Mouse (Mus musculus) liver, embryonic 11.5 days (tissue): Measurements from ENCODE around the gene Tent5b. TPM values are rescaled to one million over a fixed set of nuclear protein-coding genes. Genes with fewer than 3 reads are reported as not detected.
"Not testable (repeated sequence)": the region's sequence is repeated elsewhere in the genome, so short reads cannot be mapped to it uniquely, and the experiment has no call there.

Experiments
- ATAC-seq: fragments of 200-750 bp; cut with Nextera tagmentation; replicated peaks from 2 replicates; pipeline ENCODE4 v1.8.0; 2017; ENCODE audit warnings: moderate number of reproducible peaks, mild to moderate bottlenecking, moderate TSS enrichment, moderate library complexity; ENCODE audit not compliant: low FRiP score
- DNase-seq: peaks from one replicate; pipeline ENCODE4 v3.0.0-alpha.2; 2017; ENCODE audit warnings: low spot score
- H3K27ac ChIP-seq: fragments of 300-500 bp; sonication (generic); 2 replicates; pipeline ENCODE4 v1.5.1; 2014; ENCODE audit warnings: mild to moderate bottlenecking, low read depth, low read length, control low read depth
- H3K27me3 ChIP-seq: fragments of 300-500 bp; sonication (generic); replicated peaks from 2 replicates; pipeline ENCODE4 v1.6.1; 2014; ENCODE audit warnings: low read length, mixed read lengths; ENCODE audit not compliant: control insufficient read depth, insufficient read depth
- H3K36me3 ChIP-seq: fragments of 300-500 bp; sonication (generic); 2 replicates; pipeline ENCODE4 v1.6.1; 2014; ENCODE audit warnings: mild to moderate bottlenecking, low read length, moderate library complexity, mixed read lengths; ENCODE audit not compliant: control insufficient read depth, insufficient read depth
- H3K4me1 ChIP-seq: fragments of 300-500 bp; sonication (generic); replicated peaks from 2 replicates; pipeline ENCODE4 v1.6.1; 2014; ENCODE audit warnings: low read length, mixed read lengths; ENCODE audit not compliant: control insufficient read depth, insufficient read depth
- H3K4me2 ChIP-seq: fragments of 300-500 bp; sonication (generic); 2 replicates; pipeline ENCODE4 v1.6.1; 2014; ENCODE audit warnings: mild to moderate bottlenecking, control low read depth, moderate library complexity
- H3K4me3 ChIP-seq: fragments of 300-500 bp; sonication (generic); 2 replicates; pipeline ENCODE4 v1.5.1; 2014; ENCODE audit warnings: low read depth, low read length, control low read depth
- H3K9ac ChIP-seq: fragments of 300-500 bp; sonication (generic); 2 replicates; pipeline ENCODE4 v1.6.1; 2014; ENCODE audit warnings: low read depth, low read length, control low read depth
- H3K9me3 ChIP-seq: fragments of 300-500 bp; sonication (generic); 2 replicates; pipeline ENCODE4 v1.6.1; 2016; ENCODE audit warnings: low read length, inconsistent platforms, mixed read lengths; ENCODE audit not compliant: control insufficient read depth
- WGBS: fragments of 180-500 bp; shearing (Covaris S2); extraction: QIAGEN DNeasy Blood & Tissue Kit; methylation state at CpG from one replicate; pipeline ENCODE4 v1.1.7; 2014; 5-methylcytosine and 5-hydroxymethylcytosine counted together
- polyA plus RNA-seq: library from polyadenylated mRNA; unstranded; fragments of >200 nt; fragmentation: Nextera tagmentation; extraction: Ambion mirVana; gene quantifications from 2 replicates; pipeline ENCODE4 v1.2.1, GENCODE M21; 2014

Gene Tent5b
- polyA plus RNA-seq, 1 experiment from 2014 or later, result not detected

GRCm38 (mm10) chr4:133501514-133501913 is 21.6 kb downstream of the Tent5b start:
- DNase-seq, result no peak

GRCm38 (mm10) chr4:133504300-133504699 is 24.4 kb downstream of the Tent5b start:
- WGBS, result 43% methylated on average over 5 of the region's 5 CpGs
- H3K9ac ChIP-seq, result no peak overlapping the region
- ATAC-seq, result no peak

More at GRCm38 (mm10) chr4:133501514-133501913, 21.6 kb downstream of the Tent5b start:
- WGBS, result 46% methylated on average over 7 of the region's 7 CpGs
- ATAC-seq, result no peak
- H3K27me3 ChIP-seq, result peaks cover 95% of the 10 kb centered on the region
- no peak overlapping the region for H3K4me3 ChIP-seq
- no peaks in the 10 kb centered on the region for H3K36me3 ChIP-seq
- no peak overlapping the region for H3K9ac ChIP-seq
- no peaks in the 10 kb centered on the region for H3K9me3 ChIP-seq
- no peak overlapping the region for H3K4me2 ChIP-seq
- peaks cover 12% of the 10 kb centered on the region for H3K4me1 ChIP-seq
- no peak overlapping the region for H3K27ac ChIP-seq

GRCm38 (mm10) chr4:133504755-133505485 is 25.0 kb downstream of the Tent5b start:
- 54% methylated on average over 9 of the region's 9 CpGs for WGBS
- Histone ChIP-seq H3K27ac (no peak overlapping the region), H3K27me3 (peaks cover 85% of the 10 kb centered on the region), H3K4me3 (no peak overlapping the region), H3K36me3 (no peaks in the 10 kb centered on the region), H3K9ac (no peak overlapping the region), H3K4me2 (no peak overlapping the region), H3K9me3 (no peaks in the 10 kb centered on the region), H3K4me1 (no peaks in the 10 kb centered on the region)
- ATAC-seq (no peak), DNase-seq (no peak)

More at GRCm38 (mm10) chr4:133504300-133504699, 24.4 kb downstream of the Tent5b start:
- DNase-seq, result no peak
- Histone ChIP-seq H3K4me3 (no peak overlapping the region), H3K4me2 (no peak overlapping the region), H3K36me3 (no peaks in the 10 kb centered on the region), H3K27ac (no peak overlapping the region), H3K9me3 (no peaks in the 10 kb centered on the region), H3K4me1 (no peaks in the 10 kb centered on the region), H3K27me3 (peaks cover 92% of the 10 kb centered on the region)

- no peak overlapping the region for H3K4me2 ChIP-seq
- no peak overlapping the region for H3K9ac ChIP-seq
- H3K36me3 ChIP-seq, result no peaks in the 10 kb centered on the region
- H3K9me3 ChIP-seq, result no peaks in the 10 kb centered on the region
- H3K4me1 ChIP-seq, result no peaks in the 10 kb centered on the region
- peaks cover 69% of the 10 kb centered on the region for H3K27me3 ChIP-seq
- no peak overlapping the region for H3K27ac ChIP-seq
- WGBS, result 44% methylated on average over 5 of the region's 5 CpGs
- DNase-seq, result no peak
- no peak overlapping the region for H3K4me3 ChIP-seq
- ATAC-seq, result no peak
Observed at GRCm38 (mm10) chr4:133506573-133506972, 26.6 kb downstream of the Tent5b start.

GRCm38 (mm10) chr4:133508990-133509389 is 29.1 kb downstream of the Tent5b start:
- Histone ChIP-seq H3K4me1 (no peaks in the 10 kb centered on the region), H3K27me3 (peaks cover 48% of the 10 kb centered on the region), H3K9ac (no peak overlapping the region), H3K4me2 (no peak overlapping the region), H3K9me3 (no peaks in the 10 kb centered on the region), H3K27ac (no peak overlapping the region), H3K36me3 (no peaks in the 10 kb centered on the region), H3K4me3 (no peak overlapping the region)
- no peak for ATAC-seq
- no peak for DNase-seq
- 77% methylated on average over 7 of the region's 7 CpGs for WGBS

- Histone ChIP-seq H3K4me3 (no peak overlapping the region), H3K36me3 (no peaks in the 10 kb centered on the region), H3K9ac (no peak overlapping the region), H3K27me3 (peaks cover 29% of the 10 kb centered on the region), H3K4me2 (no peak overlapping the region), H3K4me1 (no peaks in the 10 kb centered on the region), H3K9me3 (no peaks in the 10 kb centered on the region), H3K27ac (no peak overlapping the region)
- ATAC-seq (no peak), DNase-seq (no peak)
- 66% methylated on average over 5 of the region's 5 CpGs for WGBS
Observed at GRCm38 (mm10) chr4:133511050-133511449, 31.1 kb downstream of the Tent5b start.

- not testable (repeated sequence) for H3K4me3 ChIP-seq, H3K9me3 ChIP-seq, H3K36me3 ChIP-seq, H3K27ac ChIP-seq, ATAC-seq, H3K4me1 ChIP-seq, DNase-seq, H3K4me2 ChIP-seq, H3K9ac ChIP-seq
- WGBS, result 49% methylated on average over 4 of the region's 5 CpGs
- peaks cover 26% of the 10 kb centered on the region for H3K27me3 ChIP-seq
Observed at GRCm38 (mm10) chr4:133512511-133512910, 32.6 kb downstream of the Tent5b start.

- DNase-seq (peak; percentile 68), ATAC-seq (peak; percentile 47; the same call in 1 of the 2 replicates)
- no peak overlapping the region for H3K9ac ChIP-seq
- H3K27me3 ChIP-seq, result peaks cover 24% of the 10 kb centered on the region
- H3K4me1 ChIP-seq, result no peaks in the 10 kb centered on the region
- 15% methylated on average over 8 of the region's 8 CpGs for WGBS
- H3K9me3 ChIP-seq, result no peaks in the 10 kb centered on the region
- no peak overlapping the region for H3K4me2 ChIP-seq
- H3K36me3 ChIP-seq, result no peaks in the 10 kb centered on the region
- no peak overlapping the region for H3K4me3 ChIP-seq
- H3K27ac ChIP-seq, result no peak overlapping the region
Observed at GRCm38 (mm10) chr4:133512972-133513371, 33.0 kb downstream of the Tent5b start.
